Mouse (Mus musculus) adrenal gland, postnatal 4 days (tissue): ENCODE measurements at regions not wholly inside any gene's neighbourhood (a gene's known extent, or its start where the extent isn't known, plus 50 kb on each side); places are given as distances from the start of the nearest gene placed in this dataset.
A peak's percentile ranks its signal among the peaks of the same experiment; 100 is the strongest.

Experiments used
- DNase-seq, 2 experiments: peaks; one replicate each; pipeline ENCODE4 v3.0.0; 2021 to 2022; ENCODE audit warnings: low spot score in 2 of 2, mixed read lengths in 2 of 2

DNA sequence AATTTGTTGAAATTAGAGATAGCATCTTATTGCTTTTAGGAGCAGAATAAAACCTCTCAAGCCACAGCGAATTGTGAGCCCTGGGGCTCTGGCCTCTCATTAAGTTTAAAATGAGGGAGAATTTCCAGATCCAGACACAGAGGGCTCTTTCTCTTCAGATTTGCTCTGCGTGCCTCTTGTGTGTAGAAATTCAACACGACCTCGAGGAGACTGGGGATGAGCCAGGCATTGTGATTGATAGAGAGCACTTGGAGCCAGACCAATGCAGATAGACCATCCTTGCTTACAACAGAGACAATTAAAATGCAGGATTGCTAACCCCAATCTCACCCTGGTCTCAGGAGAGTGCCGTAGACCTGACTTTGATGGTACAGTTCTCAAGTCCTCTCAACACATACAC, 121.9 kb upstream of the Gas1 start:
- DNase-seq, result no peak

DNA sequence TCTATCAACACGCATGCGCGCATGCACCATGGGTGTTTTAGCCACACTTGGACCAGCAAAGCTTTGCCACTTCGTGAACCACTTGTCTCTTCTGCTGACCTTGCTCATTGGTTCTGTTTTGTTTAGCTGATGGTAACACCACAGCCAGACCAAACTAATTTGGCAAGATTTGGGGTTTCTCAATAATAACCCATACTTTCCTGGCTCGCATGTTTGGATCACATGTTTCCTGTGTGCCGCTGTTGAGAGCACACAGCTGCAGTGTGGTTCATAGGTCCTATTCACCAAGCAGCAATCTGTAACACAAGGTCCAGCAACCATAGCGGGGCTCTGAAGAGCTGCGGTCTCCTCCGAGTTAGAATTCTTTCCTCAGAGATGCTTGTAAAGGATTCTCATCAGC, 126.4 kb upstream of the Gas1 start:
- no peak for DNase-seq

GRCm38 (mm10) chr13:60305028-60305810, 128.1 kb upstream of the Gas1 start:
- no peak for DNase-seq

- peak in 1 of 2 experiments; percentile 14 for DNase-seq
Observed at GRCm38 (mm10) chr13:60308062-60308801, 131.1 kb upstream of the Gas1 start.

- DNase-seq, result no peak
Observed at GRCm38 (mm10) chr13:60309482-60309881, 132.3 kb upstream of the Gas1 start.

GRCm38 (mm10) chr13:60309926-60310325, 132.8 kb upstream of the Gas1 start:
- no peak for DNase-seq

DNA sequence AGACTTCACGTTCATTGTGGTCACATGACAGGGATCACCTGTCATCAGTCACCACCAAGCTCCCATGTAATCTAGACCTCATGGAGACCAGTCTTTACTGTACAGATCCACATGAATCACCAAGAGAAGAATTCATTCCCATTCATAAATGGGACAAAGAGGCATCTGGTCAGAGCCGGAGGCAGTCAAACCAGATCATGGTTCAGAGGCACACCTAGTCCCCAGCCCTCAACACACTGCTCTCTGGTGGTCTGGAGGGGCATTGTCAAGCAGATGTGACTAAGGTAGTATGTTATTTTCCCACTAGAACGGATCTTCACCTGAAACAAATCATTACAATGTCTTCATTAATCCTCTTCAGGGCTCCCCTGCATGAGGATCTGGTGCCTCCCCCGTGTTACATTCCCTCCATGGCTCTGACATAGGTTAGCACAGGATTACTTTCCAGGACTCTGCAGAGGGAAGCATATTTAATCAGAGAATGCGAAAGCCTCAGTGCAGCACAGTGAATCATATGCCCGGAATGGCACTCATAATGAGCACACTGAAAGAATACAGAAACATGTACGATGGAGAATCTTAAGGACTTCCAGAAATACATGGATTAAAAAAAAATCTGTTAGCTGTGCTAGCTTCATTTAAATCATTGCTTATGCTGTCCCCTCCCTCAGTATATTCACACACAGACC, 135.4 kb upstream of the Gas1 start:
- no peak for DNase-seq

GRCm38 (mm10) chr13:60318436-60319020, 141.4 kb upstream of the Gas1 start:
- no peak for DNase-seq

DNA sequence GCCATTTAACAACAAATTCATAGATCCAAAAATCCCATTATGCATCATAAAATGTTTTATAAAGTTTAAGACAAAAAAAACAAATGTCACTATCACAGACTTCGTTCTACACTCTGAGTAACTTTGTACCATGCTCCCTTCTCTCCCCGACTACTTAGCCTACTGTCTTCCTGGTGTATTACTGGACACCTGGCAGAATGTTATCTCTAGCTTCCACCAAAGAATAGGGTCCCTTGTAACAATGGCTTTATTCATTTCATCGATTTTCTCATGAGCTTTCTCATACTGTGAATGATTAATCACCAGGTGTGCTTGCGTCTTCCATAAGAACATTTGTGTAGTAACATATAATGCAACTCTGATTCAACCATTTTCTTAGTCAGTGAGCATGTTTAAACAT, 142.1 kb upstream of the Gas1 start:
- DNase-seq, result no peak

DNA sequence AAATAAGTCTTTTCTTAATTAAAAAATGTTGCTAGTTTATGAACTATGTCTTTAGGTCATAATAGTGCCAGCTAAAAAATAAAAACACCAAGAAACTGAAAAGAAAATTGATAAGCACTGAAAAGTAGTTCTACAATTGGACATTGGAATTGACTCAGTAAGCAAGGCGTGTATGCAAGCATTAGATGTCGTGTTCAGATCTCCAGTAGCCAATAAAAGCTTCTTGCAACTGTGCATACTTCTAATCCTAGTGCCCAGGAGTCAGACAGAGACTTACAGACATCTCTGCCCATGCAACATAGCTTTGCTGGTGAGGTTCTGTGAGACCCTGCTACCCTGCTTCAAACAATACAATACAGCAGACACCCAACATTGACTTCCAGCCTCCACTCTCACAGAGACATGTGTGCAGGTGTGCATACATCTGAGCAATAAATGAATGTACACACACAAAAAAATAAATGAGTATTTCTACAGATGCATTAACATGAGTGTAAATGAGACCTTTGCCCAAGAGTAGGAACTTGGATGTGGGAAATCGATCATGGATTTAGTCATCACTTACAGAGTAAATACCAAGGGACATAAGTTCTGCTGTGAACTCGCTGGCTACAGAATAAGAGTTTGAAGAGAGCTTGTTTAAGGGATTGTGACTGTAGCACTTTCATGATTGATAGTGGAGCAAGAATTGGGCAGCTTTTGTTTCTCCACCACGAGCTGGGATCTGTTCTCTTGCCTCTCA, 142.9 kb upstream of the Gas1 start:
- DNase-seq, result no peak

- DNase-seq, result no peak
Observed at GRCm38 (mm10) chr13:60322579-60322978, 145.4 kb upstream of the Gas1 start.

- no peak for DNase-seq
Observed at GRCm38 (mm10) chr13:60330475-60331258, 153.5 kb upstream of the Gas1 start.

- DNase-seq, result no peak
Observed at GRCm38 (mm10) chr13:60336196-60336595, 159.0 kb upstream of the Gas1 start.

- no peak for DNase-seq
Observed at GRCm38 (mm10) chr13:60337383-60337782, 160.2 kb upstream of the Gas1 start.

DNA sequence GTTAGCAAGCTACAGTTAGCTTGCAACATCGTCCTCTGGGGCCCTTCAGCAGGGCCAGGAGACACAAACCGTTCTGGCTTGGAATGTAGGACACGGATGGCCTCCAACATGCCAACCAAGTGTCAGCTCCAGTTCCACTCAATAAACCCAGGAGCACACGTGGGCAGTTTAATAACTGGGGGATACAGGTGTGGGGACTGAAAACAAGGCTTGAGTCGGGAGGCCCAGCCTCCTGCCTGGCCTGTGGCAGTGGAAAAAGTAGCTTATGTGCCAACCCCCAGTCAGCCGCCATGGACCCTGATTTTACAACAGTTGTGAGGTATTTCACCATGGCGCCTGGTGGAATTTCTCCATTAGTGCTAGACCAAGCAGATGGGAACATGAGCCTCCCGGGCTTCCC, 160.9 kb upstream of the Gas1 start:
- no peak for DNase-seq

DNA sequence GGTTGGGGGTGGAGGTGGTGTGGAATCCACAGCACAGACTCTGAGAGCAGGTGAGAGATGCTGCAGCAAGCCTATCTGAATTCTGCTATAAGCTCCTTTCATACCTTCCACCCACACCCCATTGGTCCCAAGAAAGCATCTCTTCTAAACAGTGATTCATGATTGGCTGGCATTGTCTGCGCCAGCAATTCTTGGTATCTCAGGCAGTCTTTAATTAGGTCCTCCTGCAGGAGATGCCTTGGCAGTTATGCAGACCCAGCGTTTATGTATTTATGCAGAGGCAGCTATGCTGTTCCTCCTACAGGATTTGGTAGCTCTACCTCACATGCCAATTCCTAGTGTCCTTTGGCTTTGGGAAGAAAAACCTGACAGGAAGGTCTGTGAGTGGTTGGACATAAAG, 162.9 kb upstream of the Gas1 start:
- DNase-seq, result no peak

DNA sequence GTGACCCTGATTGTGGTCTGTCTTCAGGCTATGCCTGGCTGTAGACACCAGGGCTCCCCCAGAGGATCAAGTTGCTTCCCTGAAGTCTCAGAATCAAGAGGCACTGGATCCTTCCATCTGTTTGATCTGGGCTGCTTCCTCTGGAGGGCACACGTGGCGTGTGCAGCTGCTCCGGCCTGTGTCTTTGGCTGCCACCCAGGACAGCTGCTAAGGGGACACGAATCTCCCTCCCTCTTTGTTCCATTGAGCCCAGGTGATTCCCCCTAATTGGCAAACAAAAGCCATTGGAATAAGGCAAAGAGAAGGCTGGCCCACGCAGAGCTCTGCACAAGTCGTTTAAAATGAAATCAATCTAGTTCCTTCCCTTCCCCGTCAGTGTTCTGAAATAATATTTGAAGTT, 170.7 kb upstream of the Gas1 start:
- no peak for DNase-seq

DNA sequence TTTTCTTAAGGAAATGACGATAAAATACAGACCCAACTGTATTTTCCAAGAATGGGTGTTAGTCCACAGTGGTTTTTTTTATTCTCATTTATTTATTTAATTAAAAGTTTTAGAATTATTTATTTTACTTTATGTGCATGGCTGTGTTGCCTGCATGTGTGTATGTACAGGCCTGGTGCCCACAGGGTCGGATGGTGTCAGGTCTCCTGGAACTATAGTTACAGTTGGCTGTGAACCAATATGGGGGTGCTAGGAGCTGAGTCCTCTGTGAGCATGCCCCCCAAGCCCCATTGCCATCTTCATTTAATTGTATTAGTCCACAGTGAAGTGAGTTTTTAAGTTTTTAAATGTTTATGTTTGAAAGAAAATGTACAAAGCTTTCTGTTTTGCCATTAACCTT, 171.3 kb upstream of the Gas1 start:
- DNase-seq, result no peak

- DNase-seq, result no peak
Observed at GRCm38 (mm10) chr13:60355707-60356490, 178.7 kb upstream of the Gas1 start.
